Comparison of ENCODE assay signal across 9 mouse cellular contexts in genomic region chr10:3427689-3428399, GRCm38 (mm10).
DNase-seq lines count a peak whose midpoint lies in the region; ATAC-seq and TF ChIP-seq lines count a peak whose summit lies in the region.
"Had no signal": no experiment of that assay in that cellular context is flagged by ENCODE, and none has a peak within 500 bp of the region (broad histone marks: within the 10 kb centered on the region; RNA-seq: fewer than 3 reads in every experiment).

No protein-coding gene starts in this region.

- peak; percentile 46; the same call in 1 of the 2 replicates for ATAC-seq in forebrain, embryonic 15.5 days (replicated peaks)
- ATAC-seq in forebrain, embryonic 12.5 days (ENCODE audit: low FRiP score): no peak
- peak; percentile 49 for ATAC-seq in lung, embryonic 16.5 days (ENCODE audit: low read depth)
- ATAC-seq in Patski: no peak
- peak; percentile 54 for ATAC-seq in hindbrain, embryonic 15.5 days (ENCODE audit: low FRiP score, low read depth)
- no peak for ATAC-seq in megakaryocyte progenitor cell, adult 5-6 weeks (replicated peaks; ENCODE audit: poor library complexity)
- ATAC-seq in frontal cortex, adult (ENCODE audit: low TSS enrichment): no peak

- 0 out of 2 replicates have a peak, but pooled peaks cover 5% of the 10 kb centered on the region for H3K4me1 ChIP-seq in forebrain, embryonic 15.5 days
- H3K4me1 ChIP-seq in forebrain, embryonic 12.5 days: no peaks in the 10 kb centered on the region
- H3K4me1 ChIP-seq in lung, embryonic 16.5 days (replicated peaks; ENCODE audit: control insufficient read depth, insufficient read depth, low read length): peaks cover 13% of the 10 kb centered on the region
- H3K4me1 ChIP-seq in hindbrain, embryonic 15.5 days (replicated peaks): no peaks in the 10 kb centered on the region
- H3K4me1 ChIP-seq: embryonic facial prominence, embryonic 12.5 days had no signal

- H3K36me3 ChIP-seq in forebrain, embryonic 15.5 days: no peaks in the 10 kb centered on the region
- no peaks in the 10 kb centered on the region for H3K36me3 ChIP-seq in forebrain, embryonic 12.5 days (replicated peaks)
- H3K36me3 ChIP-seq in lung, embryonic 16.5 days (ENCODE audit: control insufficient read depth, insufficient read depth, low read length): no peaks in the 10 kb centered on the region
- H3K36me3 ChIP-seq in hindbrain, embryonic 15.5 days: no peaks in the 10 kb centered on the region
- H3K36me3 ChIP-seq: embryonic facial prominence, embryonic 12.5 days had no signal

- in situ Hi-C loops in Patski (cut with MboI; ENCODE audit: low pct_unique_long_range_greater_than_20kb): no loop called here

- no peak overlapping the region for H3K9ac ChIP-seq in forebrain, embryonic 15.5 days (replicated peaks)
- no peak overlapping the region for H3K9ac ChIP-seq in forebrain, embryonic 12.5 days
- no peak overlapping the region for H3K9ac ChIP-seq in lung, embryonic 16.5 days (ENCODE audit: low read length)
- H3K9ac ChIP-seq in hindbrain, embryonic 15.5 days: no peak overlapping the region
- H3K9ac ChIP-seq: embryonic facial prominence, embryonic 12.5 days had no signal

- H3K27me3 ChIP-seq in forebrain, embryonic 15.5 days: no peaks in the 10 kb centered on the region
- no peaks in the 10 kb centered on the region for H3K27me3 ChIP-seq in forebrain, embryonic 12.5 days
- no peaks in the 10 kb centered on the region for H3K27me3 ChIP-seq in lung, embryonic 16.5 days (ENCODE audit: control insufficient read depth, insufficient read depth, low read depth, low read length)
- H3K27me3 ChIP-seq in Patski: no peaks in the 10 kb centered on the region
- no peaks in the 10 kb centered on the region for H3K27me3 ChIP-seq in hindbrain, embryonic 15.5 days
- H3K27me3 ChIP-seq: embryonic facial prominence, embryonic 12.5 days had no signal

- H3K27ac ChIP-seq in forebrain, embryonic 15.5 days (replicated peaks): no peak overlapping the region
- H3K27ac ChIP-seq in forebrain, embryonic 12.5 days: no peak overlapping the region
- 0 out of 2 replicates have a peak overlapping the region, but pooled peaks have one; percentile 6 for H3K27ac ChIP-seq in lung, embryonic 16.5 days (ENCODE audit: low read length)
- 0 out of 2 replicates have a peak overlapping the region, but pooled peaks have one; percentile 34 for H3K27ac ChIP-seq in hindbrain, embryonic 15.5 days (replicated peaks)
- H3K27ac ChIP-seq: embryonic facial prominence, embryonic 12.5 days had no signal

- POLR2A ChIA-PET in Patski (lab: Charles Lee): interaction anchor here (0.6 kb wide), 1 partner anchor 274 kb away, joined by 3 read pairs; no protein-coding TSS in a partner anchor

- no peaks in the 10 kb centered on the region for H3K9me3 ChIP-seq in forebrain, embryonic 15.5 days
- H3K9me3 ChIP-seq in forebrain, embryonic 12.5 days: no peaks in the 10 kb centered on the region
- H3K9me3 ChIP-seq in lung, embryonic 16.5 days (ENCODE audit: control insufficient read depth, low read length): no peaks in the 10 kb centered on the region
- H3K9me3 ChIP-seq in hindbrain, embryonic 15.5 days: no peaks in the 10 kb centered on the region
- H3K9me3 ChIP-seq: embryonic facial prominence, embryonic 12.5 days had no signal

- H3K4me2 ChIP-seq in forebrain, embryonic 15.5 days (replicated peaks): no peak overlapping the region
- H3K4me2 ChIP-seq in forebrain, embryonic 12.5 days: no peak overlapping the region
- no peak overlapping the region for H3K4me2 ChIP-seq in lung, embryonic 16.5 days (ENCODE audit: low read depth, low read length)
- no peak overlapping the region for H3K4me2 ChIP-seq in hindbrain, embryonic 15.5 days
- H3K4me2 ChIP-seq: embryonic facial prominence, embryonic 12.5 days had no signal

- WGBS in forebrain, embryonic 15.5 days: 30% methylated on average over 3 of the region's 3 CpGs
- WGBS in forebrain, embryonic 12.5 days: 49% methylated on average over 3 of the region's 3 CpGs
- WGBS in lung, embryonic 16.5 days: 27% methylated on average over 3 of the region's 3 CpGs
- 35% methylated on average over 3 of the region's 3 CpGs for WGBS in hindbrain, embryonic 15.5 days

- CTCF ChIA-PET in Patski (lab: Charles Lee): no interaction called here

- TF ChIP-seq CTCF in Patski (IDR thresholded peaks at IDR 0.05): no peak

- no peak for DNase-seq in lung, adult 18-20 months
- DNase-seq in Patski (ENCODE audit: low read depth, low spot score): peak; percentile 17

- no peak overlapping the region for H3K4me3 ChIP-seq in forebrain, embryonic 15.5 days
- H3K4me3 ChIP-seq in forebrain, embryonic 12.5 days (replicated peaks): no peak overlapping the region
- H3K4me3 ChIP-seq in lung, embryonic 16.5 days (ENCODE audit: low read length): no peak overlapping the region
- H3K4me3 ChIP-seq in hindbrain, embryonic 15.5 days: no peak overlapping the region
- H3K4me3 ChIP-seq: embryonic facial prominence, embryonic 12.5 days had no signal

Comparison
In these comparisons a context has a peak if more than half of its experiments do, and no peak if none do; other contexts are left out.
1. ATAC-seq: peak in forebrain, embryonic 15.5 days (single experiment), lung, embryonic 16.5 days (single experiment) and hindbrain, embryonic 15.5 days (single experiment); none in forebrain, embryonic 12.5 days (single experiment), Patski (single experiment), megakaryocyte progenitor cell, adult 5-6 weeks (single experiment) and frontal cortex, adult (single experiment).
2. H3K27ac ChIP-seq: peak in lung, embryonic 16.5 days (single experiment) and hindbrain, embryonic 15.5 days (single experiment); none in forebrain, embryonic 15.5 days (single experiment) and forebrain, embryonic 12.5 days (single experiment).